Mouse (Mus musculus): ENCODE data around the gene Trim25.
A peak's percentile ranks its signal among the peaks of the same experiment; 100 is the strongest.
"Not testable (repeated sequence)": the region's sequence is repeated elsewhere in the genome, so short reads cannot be mapped to it uniquely, and the experiment has no call there.

The Trim25 gene

DNA sequence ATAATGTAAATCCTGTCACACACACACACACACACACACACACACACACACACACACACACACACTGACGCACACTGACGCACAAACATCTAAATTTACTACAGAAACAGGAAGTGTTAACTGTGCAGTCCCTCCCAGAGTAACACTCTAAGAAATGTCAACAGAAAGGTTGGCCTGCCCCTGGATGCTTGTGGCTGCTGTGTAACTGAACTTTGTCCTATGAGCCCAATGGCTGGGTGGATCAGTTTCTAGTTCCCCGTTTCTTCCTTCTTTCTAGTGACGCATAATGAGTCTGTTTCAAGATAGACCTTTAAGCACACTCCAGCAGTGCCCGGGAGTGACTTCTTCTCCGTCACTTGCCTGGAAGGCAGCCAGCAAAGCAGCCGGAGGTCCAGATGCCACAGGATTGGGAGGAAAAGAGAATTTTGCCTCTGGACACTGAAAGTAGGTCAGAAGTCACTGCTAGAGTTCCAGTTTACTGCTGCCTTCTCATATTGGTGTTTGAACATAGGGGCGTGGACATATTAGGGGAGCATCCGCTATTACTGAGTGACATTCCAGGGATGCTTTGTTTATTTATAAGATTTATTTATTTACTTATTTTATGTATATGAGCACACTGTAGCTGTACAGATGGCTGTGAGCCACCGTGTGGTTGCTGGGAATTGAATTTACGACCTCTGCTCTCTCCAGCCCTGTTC is 25.2 kb downstream of the Trim25 start:
- peak; percentile 87 for DNase-seq (ENCODE audit: low read depth, low spot score)

DNA sequence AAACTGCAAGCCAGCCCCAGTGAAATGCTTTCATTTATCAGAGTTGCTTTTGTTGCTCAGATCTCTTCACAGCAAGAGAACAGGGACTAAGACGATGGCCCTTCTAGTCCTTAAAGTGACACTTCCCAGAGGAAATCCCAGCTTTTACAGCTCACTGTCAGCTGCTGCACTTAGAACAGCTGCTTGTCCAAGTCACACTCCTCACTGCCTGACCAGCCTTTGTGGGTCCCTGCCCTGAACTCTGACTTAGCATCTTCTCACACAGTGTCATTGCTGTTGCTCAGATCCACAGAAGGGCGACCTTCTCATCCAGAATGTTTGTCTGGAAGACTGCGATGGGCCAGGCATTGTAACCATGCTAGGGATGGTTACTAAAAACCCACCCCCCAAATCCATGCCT is 26.4 kb downstream of the Trim25 start:
- no peak for DNase-seq (ENCODE audit: low read depth, low spot score)

DNA sequence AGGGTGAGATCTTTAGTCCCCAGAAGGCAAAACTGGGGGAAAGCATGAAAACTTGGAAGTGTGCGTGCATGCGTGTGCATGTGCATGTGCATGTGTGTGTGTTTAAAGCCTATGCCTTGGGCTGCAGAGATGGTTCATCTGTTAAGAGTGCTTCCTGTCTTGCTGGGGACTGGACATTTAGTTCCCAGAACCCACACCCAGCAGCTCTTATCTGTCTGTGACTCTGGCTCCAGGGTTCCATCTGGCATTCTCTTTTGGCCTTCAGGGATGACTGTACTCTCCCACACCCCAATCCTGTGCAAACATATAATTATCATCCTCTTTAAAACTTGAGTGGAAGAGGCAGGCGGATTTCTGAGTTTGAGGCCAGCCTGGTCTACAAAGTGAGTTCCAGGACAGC is 26.9 kb downstream of the Trim25 start:
- no peak for DNase-seq (ENCODE audit: low read depth, low spot score)

DNA sequence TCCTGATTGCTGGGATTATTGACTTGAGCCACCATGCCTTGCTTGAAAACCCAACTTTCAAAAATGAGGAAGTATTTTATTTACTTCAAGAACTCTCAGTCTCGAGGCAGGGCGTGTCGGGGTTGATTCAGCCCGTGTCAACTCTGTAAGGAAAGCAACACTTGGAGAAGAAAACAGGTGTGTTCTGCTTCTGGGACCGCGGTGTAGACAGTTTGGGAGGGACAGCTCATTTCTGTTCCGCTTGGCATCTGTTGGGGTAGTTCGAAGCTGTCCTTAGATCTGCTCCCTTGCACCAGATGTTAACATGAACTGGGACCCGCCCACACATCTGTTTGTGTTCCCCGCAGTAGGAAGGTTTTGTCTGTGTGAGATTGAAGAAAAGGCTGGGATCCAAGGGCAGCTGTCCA is 28.8 kb downstream of the Trim25 start:
- peak; percentile 39 for DNase-seq (ENCODE audit: low read depth, low spot score)

DNA sequence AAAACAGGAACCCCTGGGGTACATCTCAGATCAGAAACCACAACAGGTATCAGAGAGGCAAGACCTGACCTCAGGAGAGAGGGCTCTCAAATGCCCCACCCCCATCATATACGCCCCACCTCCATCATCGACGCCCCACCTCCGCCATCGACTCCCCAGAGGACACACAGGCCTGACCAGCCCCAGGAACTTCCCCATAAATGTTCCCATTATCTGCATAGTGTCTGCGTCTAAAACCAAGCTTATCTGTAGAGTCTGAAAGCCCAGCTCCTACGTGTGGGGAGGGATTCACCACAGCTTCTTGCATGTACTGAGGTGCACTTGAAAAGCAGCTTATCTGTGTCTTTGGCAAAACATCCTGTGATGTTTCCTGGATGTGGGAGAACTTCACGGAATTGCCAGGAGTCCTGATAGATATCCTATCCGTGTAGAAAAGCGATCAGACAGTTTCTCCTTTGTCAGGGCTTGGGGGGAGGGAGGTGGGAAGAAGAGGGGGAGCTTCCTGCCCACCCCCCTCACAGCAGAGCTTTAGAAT is 29.8 kb downstream of the Trim25 start:
- DNase-seq (ENCODE audit: low read depth, low spot score), result peak; percentile 45

DNA sequence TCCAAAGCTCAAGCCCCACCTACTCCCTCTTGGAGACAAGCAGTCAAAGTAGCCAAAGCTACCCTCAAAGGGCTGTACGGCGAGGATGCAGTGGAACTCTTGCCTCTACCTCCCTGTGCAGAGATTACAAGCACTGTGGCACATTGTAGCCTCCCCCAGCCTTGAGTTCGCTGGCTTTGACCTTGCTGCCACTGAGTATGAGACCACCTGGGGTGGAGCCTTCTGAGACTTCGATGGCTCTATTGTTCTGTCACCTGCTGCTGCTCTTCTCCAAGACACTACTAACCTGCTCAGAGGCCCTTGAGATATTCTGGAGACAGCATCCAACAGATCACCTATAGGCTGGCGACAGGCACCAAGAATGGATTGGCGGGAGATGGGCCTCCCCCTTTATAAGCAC is 31.4 kb downstream of the Trim25 start:
- DNase-seq (ENCODE audit: low read depth, low spot score), result no peak

DNA sequence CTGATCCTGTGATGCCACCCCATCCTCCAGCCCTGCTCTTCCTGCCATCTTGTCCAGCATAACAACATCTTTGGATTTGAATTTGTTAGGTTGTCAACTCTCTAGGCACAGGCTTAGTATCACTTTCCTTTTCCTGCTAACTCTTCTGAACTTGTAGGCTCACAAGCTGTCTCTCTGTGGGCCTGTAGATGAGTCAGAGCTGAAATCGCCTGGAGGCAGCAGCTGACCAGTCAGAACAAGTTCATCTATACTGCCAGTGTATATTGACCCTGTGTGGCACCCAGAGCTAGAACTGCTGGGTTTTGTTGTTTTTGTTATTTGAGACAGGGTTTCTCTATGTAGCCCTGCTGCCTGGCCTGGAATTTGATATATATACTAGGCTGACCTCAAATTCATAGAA is 32.0 kb downstream of the Trim25 start:
- DNase-seq (ENCODE audit: low read depth, low spot score), result no peak

DNA sequence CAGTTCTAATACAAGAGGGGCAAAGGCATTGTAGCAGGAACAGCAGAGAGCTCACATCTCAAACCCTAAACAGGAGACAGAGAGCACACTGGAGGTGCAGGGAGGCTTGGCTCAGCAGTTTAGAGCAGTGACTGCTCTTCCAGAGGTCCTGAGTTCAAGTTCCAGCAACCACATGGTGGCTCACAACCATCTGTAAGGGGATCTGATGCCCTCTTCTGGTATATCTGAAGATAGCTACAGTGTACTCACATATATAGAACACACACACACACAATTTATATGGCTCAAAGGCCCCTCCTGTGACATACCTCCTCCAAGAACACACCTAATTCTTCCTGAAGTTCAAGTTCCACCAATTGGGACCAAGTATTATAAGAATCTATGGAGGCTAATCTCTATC is 35.4 kb downstream of the Trim25 start:
- no peak for DNase-seq (ENCODE audit: low read depth, low spot score)

DNA sequence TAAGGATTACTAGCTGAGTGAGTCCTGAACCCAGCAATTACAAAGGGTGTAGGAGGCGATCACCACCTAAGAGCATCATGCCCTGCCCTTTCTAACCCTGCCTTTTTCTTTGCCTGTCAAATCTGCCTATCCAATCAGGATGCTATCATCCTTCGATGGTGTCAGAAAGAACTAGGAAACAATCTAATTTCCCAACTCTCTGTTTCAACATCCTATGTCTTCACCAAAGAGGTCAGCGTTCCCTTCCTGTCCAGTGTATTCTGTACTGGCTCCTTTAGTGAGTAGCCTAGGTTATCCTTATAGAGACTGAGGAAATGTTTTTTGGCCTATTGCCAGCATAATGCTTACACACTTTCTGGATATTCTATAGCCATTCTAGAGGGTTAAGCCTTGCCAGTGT is 36.4 kb downstream of the Trim25 start:
- no peak for DNase-seq (ENCODE audit: low read depth, low spot score)

DNA sequence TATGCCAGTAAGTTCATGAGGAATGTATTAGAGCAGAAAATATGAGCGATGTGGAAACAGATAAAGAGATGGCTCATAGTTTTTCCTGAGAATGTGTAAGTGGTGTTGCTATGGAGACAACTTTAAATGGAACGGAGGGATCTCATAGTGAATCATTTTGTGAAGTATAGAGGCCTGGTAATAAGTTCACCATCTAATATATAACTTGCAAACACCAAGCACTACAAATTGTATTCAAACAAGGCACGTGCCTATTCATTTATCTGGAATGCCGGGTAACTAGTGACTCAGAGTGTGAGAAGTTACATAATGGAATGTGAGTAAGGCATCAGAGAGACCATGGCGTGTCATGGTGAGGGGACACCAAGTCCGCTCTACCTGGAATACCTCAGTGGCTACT is 39.3 kb downstream of the Trim25 start:
- DNase-seq (ENCODE audit: low read depth, low spot score), result no peak

DNA sequence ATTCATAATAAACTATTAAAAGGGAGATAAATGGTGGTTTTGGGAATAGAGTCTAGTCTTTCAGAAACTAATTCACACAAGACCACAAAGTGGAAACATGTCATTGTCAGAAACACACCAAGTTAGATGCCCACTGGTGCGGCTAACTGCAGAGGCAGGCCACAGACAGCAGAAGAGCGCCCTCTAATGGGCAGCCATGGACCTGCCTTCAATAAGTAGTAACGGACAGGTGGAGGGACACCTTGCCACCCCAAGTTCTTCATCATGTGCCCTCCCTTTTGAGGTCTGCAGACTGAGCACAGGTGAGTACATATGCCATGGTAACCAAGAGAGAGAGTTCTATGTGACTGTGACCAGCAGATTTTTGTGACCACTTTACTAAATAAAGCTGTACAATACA is 40.1 kb downstream of the Trim25 start:
- peak; percentile 86 for DNase-seq (ENCODE audit: low read depth, low spot score)

DNA sequence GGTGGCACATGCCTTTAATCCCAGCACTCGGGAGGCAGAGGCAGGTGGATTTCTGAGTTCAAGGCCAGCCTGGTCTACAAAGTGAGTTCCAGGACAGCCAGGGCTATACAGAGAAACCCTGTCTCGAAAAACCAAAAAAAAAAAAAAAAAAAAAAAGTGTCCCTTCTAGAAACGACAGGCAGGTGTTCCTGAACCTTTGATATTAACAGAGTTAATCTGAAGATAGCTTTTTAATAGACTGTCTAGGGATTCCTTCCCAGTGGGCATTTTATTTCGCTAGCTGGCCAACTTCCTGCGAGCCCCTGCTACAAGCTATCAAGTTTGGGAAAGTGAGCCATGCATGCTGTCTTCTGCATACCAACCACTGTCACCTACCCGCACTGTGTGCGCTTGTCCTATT is 41.9 kb downstream of the Trim25 start:
- DNase-seq (ENCODE audit: low read depth, low spot score), result not testable (repeated sequence)

DNA sequence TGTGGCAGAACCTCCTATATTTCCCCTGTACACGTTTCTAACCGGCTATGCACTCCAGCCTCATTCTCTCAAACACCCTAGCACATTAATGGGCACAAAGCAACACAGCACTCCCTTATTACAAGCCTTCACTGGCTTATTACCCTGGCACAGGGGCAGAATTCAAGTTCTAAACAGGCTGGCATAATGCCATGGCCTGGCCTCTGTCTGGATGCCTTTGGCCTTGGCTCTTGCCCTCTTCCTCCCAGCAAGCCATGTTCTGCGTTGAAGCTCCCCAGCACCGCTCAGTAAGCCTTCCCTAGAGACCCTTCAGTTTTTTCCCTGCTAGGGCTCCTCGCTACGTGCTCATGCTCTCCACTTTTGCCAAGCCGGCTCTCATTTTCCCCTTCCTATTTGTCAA is 43.9 kb downstream of the Trim25 start:
- DNase-seq (ENCODE audit: low read depth, low spot score), result no peak

DNA sequence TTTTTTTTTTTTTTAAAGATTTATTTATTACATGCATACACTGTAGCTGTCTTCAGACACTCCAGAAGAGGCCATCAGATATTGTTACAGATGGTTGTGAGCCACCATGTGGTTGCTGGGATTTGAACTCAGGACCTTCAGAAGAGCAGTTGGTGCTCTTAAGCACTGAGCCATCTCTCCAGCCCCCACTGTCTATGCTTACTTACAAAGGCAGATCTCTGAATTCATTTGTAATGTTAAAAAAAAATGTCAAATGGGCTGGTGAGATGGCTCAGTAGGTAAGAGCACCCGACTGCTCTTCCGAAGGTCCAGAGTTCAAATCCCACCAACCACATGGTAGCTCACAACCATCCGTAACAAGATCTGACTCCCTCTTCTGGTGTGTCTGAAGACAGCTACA is 46.3 kb downstream of the Trim25 start:
- DNase-seq (ENCODE audit: low read depth, low spot score), result not testable (repeated sequence)

DNA sequence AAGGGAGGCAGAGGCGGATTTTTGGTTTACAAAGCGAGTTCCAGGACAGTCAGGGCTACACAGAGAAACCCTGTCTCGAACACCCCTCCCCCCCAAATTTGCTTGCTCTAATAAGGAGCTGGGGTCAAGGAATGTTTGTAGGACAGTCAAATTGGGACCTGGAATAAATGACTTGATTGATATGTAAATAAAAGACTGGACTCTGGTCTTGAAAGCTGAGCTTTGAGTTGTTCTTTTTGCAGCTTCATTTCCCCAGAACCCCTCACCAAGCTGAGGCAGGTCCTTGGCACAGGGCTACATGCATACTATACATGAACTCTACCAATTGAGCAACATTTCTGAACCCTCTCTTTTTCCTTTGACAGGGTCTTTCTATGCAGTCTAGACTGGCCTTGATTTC is 46.8 kb downstream of the Trim25 start:
- no peak for DNase-seq (ENCODE audit: low read depth, low spot score)

DNA sequence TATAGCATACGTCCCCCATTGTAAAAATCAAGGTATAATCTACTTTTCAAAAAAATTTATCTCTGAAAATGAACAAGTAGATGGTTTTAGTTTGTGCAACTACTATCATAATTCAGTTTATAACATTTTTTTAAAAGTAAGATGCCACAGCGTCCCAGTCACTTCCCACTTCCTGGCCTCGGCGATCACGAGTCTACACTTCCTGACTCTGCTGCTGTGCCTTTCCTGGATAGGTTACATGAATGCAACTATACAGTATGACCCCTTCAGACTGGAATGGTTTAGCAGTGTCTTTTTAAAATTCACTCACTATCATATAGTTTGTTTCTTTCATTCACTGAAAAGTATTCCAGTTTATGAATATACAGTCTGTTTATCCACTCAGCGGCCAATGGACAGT is 52.6 kb downstream of the Trim25 start:
- DNase-seq (ENCODE audit: low read depth, low spot score), result no peak

DNA sequence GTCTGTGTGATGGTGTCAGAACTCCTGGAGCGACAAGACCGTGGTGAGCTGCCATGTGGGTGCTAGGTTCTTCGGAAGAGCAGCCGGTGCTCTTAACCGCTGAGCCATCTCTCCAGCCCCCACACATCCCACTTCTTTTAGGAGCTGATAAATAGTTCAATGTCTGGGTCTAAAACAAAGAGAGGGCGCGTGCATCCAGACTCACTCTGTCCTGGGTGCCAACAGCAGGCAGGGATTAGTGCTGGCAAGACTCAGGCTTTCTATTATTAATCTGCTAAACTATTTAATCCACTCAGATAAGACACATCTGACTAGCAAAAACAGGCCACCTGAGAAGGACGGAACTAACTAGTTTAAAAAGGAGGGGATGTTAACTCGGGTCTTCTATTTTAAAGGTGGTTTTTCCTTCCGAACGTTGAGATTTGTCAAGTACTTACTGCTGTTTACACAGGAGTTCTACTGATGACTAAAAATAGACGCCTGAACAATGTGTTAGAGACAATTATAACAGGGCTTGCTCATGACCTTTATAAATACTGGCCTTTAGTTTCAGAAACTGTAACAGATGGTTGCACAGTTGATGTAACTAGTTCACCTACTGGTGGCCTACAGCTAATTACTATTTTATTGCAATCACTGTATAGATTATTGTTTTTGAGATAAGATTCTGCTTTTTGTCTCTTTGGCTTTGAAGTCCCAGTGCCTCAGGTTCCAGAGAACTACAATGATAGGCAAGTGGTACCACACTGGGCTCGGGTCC is 56.9 kb downstream of the Trim25 start:
- no peak for DNase-seq (ENCODE audit: low read depth, low spot score)

DNA sequence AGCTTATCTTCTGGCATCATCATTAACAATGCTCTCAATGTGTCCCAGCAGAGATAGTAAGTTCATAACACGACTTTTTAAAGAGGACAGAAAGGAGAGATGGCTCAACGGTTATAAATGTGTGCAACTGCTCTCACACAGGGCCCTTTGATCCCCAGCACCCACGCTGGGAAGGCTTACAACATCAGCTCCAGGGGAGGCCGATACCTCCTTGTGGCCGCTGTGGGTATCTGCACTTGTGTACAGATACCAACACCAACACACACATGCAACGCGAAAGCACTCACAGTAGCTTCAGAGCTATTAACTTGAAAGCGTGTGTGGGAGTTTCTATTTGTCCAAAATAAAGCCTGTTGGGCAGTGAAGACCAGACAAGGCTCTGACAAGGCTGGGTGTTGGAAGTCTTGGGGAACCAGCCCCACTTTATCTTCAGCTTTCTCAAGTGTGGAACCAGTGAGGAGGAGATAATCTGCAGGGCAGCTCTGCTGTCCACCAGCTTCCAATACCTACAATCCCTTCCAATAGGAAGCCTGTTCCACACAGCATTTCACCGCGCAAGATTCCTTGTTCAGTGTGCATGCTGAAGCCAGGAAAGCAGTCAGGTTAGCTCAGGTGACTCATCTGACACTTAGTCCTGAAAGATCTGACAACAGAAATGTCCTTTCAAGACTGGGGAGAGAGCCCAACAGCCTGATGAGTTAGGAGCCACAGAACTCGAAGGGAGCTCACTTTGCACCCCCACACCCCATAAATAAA is 59.5 kb downstream of the Trim25 start:
- peak; percentile 73 for DNase-seq (ENCODE audit: low read depth, low spot score)

DNA sequence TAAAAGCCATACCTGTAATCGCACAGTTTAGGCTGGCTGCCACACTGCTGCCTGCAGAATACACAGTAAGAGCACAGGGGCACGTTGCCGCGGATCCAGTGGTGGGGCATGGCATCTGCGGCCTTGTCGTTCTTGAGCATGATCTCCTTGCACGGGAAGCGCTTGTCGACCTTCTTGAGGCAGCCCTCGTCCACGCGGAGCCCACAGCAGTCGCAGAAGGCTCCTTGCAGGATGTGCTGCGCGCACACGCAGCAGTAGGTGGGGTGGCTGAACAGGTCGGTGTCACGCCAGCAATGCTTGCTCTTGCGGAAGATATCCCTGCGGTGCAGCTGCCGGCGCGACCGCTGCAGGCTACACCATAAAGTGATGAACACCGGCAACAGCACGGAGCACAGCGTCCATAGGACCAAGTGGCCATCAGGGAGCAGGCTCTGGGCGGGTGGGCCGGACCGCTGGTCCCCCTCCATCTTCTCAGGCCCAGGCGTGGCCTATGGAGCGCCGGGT is 60.8 kb downstream of the Trim25 start:
- peak; percentile 78 for DNase-seq (ENCODE audit: low read depth, low spot score)

DNA sequence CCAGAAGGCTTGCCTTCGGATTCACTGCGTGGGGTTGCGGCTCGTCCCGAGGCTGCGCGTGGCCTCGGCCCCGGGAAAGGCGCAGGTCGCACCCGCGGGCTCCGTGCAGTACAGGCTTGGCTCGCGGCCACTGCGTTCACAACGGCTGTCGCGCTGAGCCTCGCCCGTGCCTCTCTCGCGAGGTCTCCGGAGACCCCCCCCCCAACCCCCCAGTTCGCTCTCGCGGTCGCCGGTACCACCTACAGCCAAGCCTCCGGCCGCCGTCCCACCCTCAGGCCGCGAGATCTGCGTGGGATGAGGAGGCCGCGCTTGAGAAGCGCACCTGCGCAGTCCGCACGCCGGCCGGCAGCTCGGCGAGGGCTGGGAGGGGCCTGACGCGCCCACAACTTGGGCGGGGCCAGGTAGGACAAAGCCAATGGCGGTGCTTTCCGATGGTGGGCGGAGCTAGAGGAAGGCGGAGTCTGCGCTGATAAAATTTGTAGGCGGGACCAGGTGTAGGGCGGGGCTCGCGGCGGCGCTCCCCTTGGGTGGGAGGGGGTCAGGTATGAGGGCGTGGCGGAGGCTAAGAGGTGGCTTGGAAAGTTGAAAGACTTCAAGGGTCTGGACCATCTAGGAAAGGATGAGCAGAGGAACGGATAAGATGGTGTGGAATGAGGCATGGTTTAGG is 61.4 kb downstream of the Trim25 start:
- DNase-seq (ENCODE audit: low read depth, low spot score), result peak; percentile 96

DNA sequence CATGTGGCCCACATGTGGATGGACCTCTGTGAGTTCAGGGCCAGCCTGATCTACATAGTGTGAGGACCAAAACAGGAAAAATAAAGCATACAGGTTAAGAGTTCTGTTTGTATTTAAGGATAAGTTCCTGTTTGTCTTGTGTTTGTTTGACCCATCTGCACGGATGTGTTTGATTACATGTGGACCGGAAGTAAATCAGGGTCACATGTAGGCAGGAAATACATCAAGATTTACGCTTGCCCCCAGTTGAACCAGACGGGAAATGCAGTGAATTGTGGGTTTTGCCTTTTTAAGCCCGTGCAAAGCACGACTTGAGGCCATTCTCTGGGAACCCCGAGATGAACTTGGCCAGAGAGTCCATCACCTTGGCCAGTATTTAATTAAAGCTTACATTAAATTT is 62.2 kb downstream of the Trim25 start:
- peak; percentile 60 for DNase-seq (ENCODE audit: low read depth, low spot score)

DNA sequence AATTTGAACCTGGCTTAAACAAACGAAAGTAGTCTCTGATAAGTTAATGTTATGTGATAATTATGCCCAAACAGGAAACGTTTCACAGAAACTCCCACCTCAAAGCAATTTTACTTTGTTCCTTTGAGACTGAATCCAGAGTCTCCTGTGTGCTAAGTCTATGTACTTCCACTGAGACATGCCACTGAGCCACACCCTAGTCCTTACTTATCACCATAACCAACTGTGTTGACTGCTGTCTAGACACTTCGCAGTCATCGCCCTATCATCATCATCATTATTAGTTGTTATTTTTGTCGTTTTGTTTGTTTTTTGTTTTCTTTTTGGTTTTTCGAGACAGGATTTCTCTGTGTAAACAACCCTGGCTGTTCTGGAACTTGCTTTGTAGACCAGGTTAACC is 65.1 kb downstream of the Trim25 start:
- no peak for DNase-seq (ENCODE audit: low read depth, low spot score)
